Mouse (Mus musculus): ENCODE data around the gene Tcam1. TPM values are rescaled to one million over a fixed set of nuclear protein-coding genes. Genes with fewer than 3 reads are reported as not detected.

The Tcam1 gene
- total RNA-seq, 4 experiments from 2014 or later, result 0.07 to 0.13 (median 0.12) TPM; not detected in 1

GRCm38 (mm10) chr11:106273311-106273684, 3.2 kb upstream of the Tcam1 start:
- DNase-seq (ENCODE audit: low spot score in 2 of 2), result no peak

GRCm38 (mm10) chr11:106273811-106274210, 2.7 kb upstream of the Tcam1 start:
- DNase-seq (ENCODE audit: low spot score in 2 of 2), result no peak

- no peak for DNase-seq (ENCODE audit: low spot score in 2 of 2)
Measured at GRCm38 (mm10) chr11:106274374-106274773, 2.1 kb upstream of the Tcam1 start.

DNA sequence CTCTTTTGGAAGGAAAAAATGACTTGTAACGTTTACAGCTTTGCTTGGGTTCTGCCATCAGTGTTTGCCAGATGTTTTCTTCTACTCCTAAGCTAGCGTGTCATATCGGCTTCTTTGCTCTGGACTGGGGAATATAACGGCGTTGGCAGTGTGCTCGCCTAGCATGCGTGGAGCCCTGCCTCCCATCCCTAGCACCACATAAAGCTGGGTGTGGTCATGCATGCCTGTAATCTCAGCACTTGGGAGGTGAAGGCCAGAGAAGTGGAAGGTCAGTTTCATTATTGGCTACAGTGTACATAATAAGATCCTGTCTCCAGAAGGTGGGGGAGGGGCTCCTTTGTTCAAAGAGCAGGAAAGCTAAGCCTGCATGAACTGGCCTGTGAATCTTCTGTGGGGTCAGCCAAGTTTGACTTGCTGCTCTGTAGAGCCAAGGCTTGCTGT, 1.5 kb upstream of the Tcam1 start:
- no peak for DNase-seq (ENCODE audit: low spot score in 2 of 2)

GRCm38 (mm10) chr11:106282452-106282851, 6.0 kb downstream of the Tcam1 start:
- no peak for DNase-seq (ENCODE audit: low spot score in 2 of 2)

DNA sequence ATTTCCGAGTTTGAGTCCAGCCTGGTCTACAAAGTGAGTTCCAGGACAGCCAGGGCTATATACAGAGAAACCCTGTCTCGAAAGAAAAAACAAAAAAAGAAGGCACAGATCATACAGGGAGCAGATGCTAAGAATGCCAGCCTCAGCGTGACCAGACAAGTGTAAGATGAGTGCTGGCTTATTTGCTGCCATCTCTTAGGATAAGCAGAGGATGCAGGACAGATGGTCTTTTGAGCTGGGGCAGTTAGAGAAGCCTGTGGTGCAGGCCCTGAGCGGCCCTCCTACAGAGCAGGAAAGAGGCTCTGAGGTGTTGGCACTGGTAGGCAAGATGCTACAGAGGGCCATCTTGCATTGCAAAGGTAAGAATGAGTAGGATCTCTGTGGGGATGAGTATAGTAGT, 6.9 kb downstream of the Tcam1 start:
- DNase-seq (ENCODE audit: low spot score in 2 of 2), result no peak

- DNase-seq (ENCODE audit: low spot score in 2 of 2), result no peak
Measured at GRCm38 (mm10) chr11:106284126-106284525, 7.7 kb downstream of the Tcam1 start.

DNA sequence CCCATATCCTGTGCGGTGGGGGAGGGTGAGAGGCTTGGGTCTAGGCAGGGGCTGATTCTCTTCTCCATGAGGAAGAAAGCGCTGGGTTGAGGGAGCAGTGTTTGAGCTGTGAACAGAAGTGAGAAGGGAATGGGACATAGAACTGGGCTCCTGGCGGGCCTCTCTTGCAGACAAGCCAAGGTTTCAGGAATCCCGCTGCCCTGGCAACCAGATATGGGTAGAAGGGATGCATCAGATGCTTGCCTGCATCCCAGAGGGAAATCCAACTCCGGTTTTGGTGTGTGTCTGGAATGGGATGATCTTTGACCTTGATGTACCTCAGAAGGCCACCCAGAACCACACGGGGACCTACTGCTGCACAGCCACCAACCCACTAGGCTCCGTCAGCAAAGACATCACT, 9.7 kb downstream of the Tcam1 start:
- DNase-seq (ENCODE audit: low spot score in 2 of 2), result no peak

DNA sequence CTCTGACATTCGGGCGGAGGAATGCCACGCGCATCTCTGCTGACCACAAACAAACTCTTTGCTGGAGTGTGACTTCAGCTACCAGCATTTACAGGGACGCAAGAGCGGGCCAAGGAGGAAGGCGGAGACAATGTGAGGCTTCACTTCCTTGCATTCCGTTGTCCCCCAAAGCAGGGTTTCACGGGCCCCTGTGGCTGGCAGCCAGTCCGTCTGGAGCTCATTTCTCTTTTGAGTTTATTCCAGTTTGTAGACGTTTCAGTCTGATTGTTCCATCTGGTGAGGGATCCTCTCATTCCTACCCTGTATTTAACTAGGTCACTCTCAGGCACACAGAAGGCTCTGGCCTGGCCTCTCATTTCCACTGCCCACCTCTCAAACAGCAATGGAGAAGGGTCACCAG, 10.5 kb downstream of the Tcam1 start:
- no peak for DNase-seq (ENCODE audit: low spot score in 2 of 2)

- peak in 1 of 2 experiments; percentile 71 for DNase-seq (ENCODE audit: low spot score in 2 of 2)
Measured at GRCm38 (mm10) chr11:106289369-106289768, 12.9 kb downstream of the Tcam1 start.

DNA sequence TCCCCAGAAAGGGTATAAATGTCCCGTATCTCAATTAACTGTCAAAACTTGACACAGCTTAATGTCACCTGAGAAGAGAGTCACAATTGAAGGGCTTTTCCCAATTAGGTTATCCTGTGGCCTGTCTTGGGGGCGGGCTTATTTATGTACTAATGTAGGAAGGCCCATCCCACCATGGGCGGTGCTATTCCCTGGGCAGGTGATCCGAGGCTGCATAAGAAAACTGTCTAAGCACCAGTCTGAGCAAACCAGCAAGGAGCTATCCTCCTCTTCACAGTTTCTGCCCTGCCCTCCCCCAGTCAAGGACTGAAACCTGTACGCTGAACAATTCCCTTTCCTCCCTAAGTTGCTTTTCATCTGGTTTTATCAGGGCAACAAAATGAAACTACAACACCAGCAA, 13.9 kb downstream of the Tcam1 start:
- no peak for DNase-seq (ENCODE audit: low spot score in 2 of 2)

DNA sequence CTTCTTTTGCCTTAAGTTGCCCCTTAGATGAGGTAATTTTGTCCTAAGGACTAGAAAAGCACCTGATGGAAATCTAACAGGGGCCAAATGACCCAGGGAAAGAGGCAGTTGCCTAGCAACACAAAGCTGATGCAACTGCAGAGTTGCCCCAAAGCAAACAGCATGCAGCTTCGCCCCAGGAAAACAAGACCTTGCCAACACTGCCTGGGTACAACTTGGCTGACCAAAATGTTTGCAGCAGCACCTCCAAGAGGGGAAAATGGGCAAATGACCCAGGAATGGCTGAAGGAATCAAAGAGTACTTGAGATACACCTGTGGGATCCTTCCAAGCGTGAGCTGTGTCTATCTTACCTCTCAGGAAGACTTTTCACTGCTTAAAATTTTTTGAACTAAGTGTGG, 15.4 kb downstream of the Tcam1 start:
- DNase-seq (ENCODE audit: low spot score in 2 of 2), result no peak

GRCm38 (mm10) chr11:106301765-106302164, 25.3 kb downstream of the Tcam1 start, which contains the start of gene Gh:
Gene Gh (minus strand): TSS chr11:106301865.
- no peak for DNase-seq (ENCODE audit: low spot score in 2 of 2)

GRCm38 (mm10) chr11:106302634-106303033, 26.2 kb downstream of the Tcam1 start:
- DNase-seq (ENCODE audit: low spot score in 2 of 2), result no peak

GRCm38 (mm10) chr11:106305348-106306064, 29.0 kb downstream of the Tcam1 start:
- no peak for DNase-seq (ENCODE audit: low spot score in 2 of 2)

DNA sequence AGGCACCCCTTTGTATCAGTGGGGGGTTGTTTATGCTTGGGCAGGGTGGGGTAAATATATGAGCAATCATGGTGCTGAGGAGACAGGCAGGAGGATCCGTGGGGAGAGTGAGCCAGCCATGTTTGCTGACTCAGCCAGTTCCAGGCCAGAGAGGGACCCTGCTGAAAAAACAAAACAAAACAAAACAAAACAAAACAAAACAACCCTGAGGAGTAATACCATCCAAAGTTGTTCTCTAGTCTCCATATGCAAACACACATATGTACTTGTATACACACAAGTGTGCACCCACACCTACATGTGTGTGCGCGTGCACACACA, 29.6 kb downstream of the Tcam1 start:
- no peak for DNase-seq (ENCODE audit: low spot score in 2 of 2)

DNA sequence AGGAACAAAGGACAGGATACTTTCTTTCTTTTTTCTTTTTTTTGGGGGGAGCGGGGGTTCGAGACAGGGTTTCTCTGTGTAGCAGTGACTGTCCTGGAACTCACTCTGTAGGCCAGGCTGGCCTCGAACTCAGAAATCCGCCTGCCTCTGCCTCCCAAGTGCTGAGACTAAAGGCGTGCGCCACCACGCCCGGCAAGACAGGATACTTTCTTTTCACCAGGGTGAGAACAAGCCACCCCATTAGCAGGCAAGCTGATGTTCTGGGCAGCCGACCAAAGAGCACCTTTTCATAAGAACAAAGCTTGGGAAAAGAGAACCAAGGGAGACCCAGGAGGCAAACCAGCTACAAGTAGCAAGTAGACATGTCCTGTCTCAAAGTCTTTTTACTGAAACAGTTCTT, 30.3 kb downstream of the Tcam1 start:
- DNase-seq (ENCODE audit: low spot score in 2 of 2), result no peak

- DNase-seq (ENCODE audit: low spot score in 2 of 2), result no peak
Measured at GRCm38 (mm10) chr11:106307432-106307831, 31.0 kb downstream of the Tcam1 start.

DNA sequence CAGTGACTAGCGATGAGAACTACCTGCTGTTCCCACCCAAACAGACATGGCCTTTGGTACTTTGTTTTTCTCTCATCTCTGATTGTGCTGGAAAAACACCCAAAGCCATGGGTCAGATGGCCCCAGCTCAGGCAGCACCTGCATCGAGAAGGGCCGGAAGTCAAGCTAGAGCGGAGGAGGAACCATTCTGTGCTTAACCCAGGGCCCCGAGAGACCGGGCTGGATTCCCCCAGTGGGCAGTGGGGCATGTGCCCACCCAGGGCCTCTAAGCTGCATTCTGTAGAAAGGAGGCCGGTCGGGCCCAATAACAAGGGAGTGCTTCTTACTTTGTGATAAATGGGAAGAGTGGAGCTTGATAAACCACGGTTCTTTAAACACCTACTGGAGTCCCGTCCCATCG, 31.7 kb downstream of the Tcam1 start:
- DNase-seq (ENCODE audit: low spot score in 2 of 2), result no peak

DNA sequence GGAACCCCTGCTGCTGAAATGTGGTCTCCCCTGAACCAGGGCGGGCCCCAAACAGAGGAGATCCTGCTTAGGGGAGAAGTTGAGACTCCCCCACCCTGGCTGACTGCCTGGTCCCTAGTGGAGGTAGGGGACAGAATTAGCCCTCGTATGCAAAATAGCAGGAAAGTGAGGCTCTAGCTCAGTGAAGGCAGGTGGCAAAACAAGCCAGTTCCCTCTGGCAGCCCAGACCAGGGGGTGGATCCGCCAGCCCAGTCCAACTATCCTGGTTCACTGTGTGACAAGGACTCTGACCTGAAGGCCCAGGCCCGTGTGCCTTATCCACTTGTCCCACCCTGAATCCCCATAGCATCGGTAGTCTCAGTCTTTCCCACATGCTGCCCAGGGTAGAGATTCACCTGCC, 33.7 kb downstream of the Tcam1 start:
- no peak for DNase-seq (ENCODE audit: low spot score in 2 of 2)

DNA sequence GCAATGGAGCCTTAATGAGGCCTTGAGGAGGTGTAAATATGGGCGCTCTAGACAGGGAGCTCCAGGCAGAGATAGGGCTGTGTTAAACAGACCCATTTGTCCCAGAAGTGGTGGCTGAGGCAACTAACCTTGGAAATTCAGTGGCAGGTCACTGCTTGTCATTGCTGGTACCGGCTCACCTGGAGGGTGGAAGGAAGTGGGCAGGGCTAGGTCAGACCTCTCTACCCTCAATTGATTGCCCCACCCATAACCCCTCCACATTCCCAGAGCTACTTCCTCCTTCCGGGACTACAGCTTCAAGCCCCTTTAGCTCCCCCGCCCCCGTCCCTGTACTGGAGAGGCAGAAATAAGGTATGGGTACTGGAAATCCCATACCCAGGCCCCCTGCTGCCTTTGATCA, 37.1 kb downstream of the Tcam1 start:
- DNase-seq (ENCODE audit: low spot score in 2 of 2), result no peak

GRCm38 (mm10) chr11:106314333-106314812, 37.9 kb downstream of the Tcam1 start, which contains the start of gene Cd79b:
Gene Cd79b (minus strand): TSS chr11:106314762.
- DNase-seq (ENCODE audit: low spot score in 2 of 2), result peak in 1 of 2 experiments; percentile 40

- no peak for DNase-seq (ENCODE audit: low spot score in 2 of 2)
Measured at GRCm38 (mm10) chr11:106316416-106316815, 39.9 kb downstream of the Tcam1 start.

- no peak for DNase-seq (ENCODE audit: low spot score in 2 of 2)
Measured at GRCm38 (mm10) chr11:106317801-106318200, 41.3 kb downstream of the Tcam1 start.

Data from gastrocnemius, adult 8-10 months (tissue).